Mouse (Mus musculus): ENCODE data around the gene Spaca4. TPM values are rescaled to one million over a fixed set of nuclear protein-coding genes. Genes with fewer than 3 reads are reported as not detected.
A peak's percentile ranks its signal among the peaks of the same experiment; 100 is the strongest.

The Spaca4 gene
- total and polyA plus RNA-seq, 2 experiments from 2014 or later, result not detected

DNA sequence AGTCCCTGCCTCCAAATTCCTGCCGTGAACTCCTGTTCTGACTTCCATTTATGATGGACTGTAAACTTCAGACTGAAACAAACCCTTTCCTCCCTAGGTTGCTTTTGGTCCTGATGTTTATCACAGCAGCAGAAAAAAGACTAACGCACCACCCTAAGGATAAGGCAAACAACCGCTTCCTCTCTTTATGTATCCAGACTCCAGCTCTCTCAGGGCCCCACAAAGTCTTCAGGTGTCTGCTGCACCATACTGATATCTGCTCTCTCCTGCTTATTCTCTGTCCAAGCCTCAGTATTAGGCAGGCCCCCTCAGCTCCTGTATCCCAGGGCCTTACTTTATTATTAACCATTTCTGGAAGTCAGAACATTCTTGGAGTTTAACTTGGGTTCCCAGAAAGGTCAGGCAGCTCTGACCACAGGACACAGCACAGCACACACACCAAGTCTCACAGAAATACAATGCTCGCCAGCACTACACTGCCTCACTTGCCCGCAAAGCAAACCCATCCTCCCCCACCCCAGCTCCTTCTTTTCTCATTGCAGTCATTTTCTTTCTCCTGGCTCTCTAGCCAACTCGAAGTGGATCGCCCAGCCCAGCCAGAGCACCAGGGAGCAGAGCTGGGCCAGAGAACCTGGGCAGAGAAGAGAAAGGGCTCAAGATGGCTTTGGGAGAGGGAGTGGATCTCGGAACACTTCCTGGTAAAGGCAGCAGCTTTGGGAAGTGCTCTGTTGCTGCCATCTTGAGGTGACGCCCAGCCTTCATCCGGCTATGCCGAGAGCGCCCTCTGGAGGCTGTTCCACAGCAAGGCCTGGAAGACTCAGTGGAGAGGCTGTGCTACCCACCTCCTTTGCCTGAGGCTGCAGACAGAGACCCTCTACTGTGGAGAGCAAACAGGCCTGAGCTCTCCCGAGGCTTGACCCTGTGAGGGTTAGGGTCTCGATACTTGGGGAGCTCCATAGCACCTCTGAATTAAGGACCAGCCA lies 43.2 kb downstream of the Spaca4 start:
- TF ChIP-seq CTCF (IDR thresholded peaks at IDR 0.05; ENCODE audit: low read depth), result peak; percentile 99
- peak; percentile 79 for ATAC-seq
- Histone ChIP-seq H3K9ac (replicated peaks; ENCODE audit: low read length) (0 out of 2 replicates have a peak overlapping the region, but pooled peaks have one; percentile 3), H3K27ac (peak overlapping the region; percentile 67), H3K9me3 (ENCODE audit: low read length) (no peaks in the 10 kb centered on the region), H3K4me3 (ENCODE audit: low read length) (no peak overlapping the region), H3K27me3 (ENCODE audit: insufficient read depth, low read length) (no peaks in the 10 kb centered on the region), H3K4me1 (ENCODE audit: insufficient read depth, low read length) (no peaks in the 10 kb centered on the region), H3K4me2 (ENCODE audit: low read depth, low read length) (0 out of 2 replicates have a peak overlapping the region, but pooled peaks have one; percentile 6), H3K36me3 (ENCODE audit: insufficient read depth, low read length) (no peaks in the 10 kb centered on the region)
- WGBS, result 29% methylated on average over 14 of the region's 14 CpGs
- DNase-seq (ENCODE audit: low spot score), result peak; percentile 95

DNA sequence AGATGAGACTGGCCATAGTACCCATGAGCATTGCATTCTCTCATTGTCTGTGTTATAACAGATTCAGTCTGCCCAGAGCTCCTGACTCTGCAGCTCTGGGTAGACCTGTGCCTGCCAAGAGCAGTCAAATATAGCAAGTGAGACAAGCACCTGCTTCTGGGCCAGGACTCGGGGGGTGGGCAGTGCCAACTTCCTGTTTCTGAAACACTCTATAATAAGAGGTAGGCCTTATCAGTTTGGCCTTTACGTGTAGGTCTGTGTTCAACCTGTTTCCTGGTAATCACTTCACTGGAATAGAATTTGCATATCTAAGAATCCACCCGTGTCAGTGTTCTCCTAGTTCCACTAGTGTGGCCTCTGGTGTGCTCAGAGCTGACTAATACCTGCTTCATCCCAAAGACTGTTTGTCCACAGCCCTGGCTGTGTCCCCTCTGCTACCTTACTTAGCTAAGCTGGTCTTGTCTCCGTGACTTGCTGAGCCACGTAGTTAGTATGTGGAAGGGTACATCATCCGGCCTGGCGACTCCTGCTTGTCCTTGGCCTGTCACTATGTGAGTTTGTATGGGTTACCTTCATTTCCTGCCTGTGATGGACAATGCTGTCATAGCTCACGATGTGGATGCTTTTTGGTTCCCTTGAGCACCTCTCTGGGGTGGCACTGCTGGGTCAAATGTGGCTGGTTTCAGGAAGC lies 44.4 kb downstream of the Spaca4 start:
- DNase-seq (ENCODE audit: low spot score), result no peak
- Histone ChIP-seq H3K36me3 (ENCODE audit: insufficient read depth, low read length) (no peaks in the 10 kb centered on the region), H3K9ac (replicated peaks; ENCODE audit: low read length) (no peak overlapping the region), H3K4me1 (ENCODE audit: insufficient read depth, low read length) (no peaks in the 10 kb centered on the region), H3K27me3 (ENCODE audit: insufficient read depth, low read length) (no peaks in the 10 kb centered on the region), H3K9me3 (ENCODE audit: low read length) (no peaks in the 10 kb centered on the region), H3K27ac (no peak overlapping the region), H3K4me3 (ENCODE audit: low read length) (no peak overlapping the region), H3K4me2 (ENCODE audit: low read depth, low read length) (no peak overlapping the region)
- 86% methylated on average over 8 of the region's 8 CpGs for WGBS
- TF ChIP-seq CTCF (IDR thresholded peaks at IDR 0.05; ENCODE audit: low read depth), result no peak
- ATAC-seq, result no peak

DNA sequence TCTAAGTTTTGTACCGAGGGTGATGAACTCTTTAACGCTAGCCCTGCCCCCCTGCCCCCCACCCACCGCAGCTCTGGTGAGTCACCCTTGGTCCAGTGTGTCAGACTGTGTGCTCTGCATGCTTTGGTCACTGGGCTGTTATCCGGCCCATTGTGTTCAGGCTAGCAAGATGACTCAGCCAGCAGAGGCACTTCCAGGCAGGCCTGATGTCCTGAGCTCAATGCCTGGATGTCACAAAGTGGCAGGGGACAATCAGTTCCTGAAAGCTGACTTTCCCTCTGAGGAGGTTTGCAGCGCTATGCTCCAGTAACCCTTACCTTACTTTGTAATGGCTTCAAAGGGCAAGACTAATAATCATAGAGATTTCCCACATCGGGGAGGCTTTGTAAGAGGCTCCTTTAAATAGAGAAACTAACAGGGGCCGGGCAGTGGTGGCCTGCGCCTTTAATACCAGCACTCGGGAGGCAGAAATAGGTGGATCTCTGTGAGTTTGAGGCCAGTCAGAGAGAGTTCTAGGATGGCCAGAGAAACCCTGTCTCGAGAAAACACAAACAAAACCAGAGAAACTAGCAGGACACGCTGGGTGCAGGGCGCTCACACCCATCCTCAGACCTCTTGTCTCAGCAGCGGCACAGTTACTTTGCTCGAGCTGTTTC lies 45.5 kb downstream of the Spaca4 start:
- no peak overlapping the region for H3K4me2 ChIP-seq (ENCODE audit: low read depth, low read length)
- no peaks in the 10 kb centered on the region for H3K36me3 ChIP-seq (ENCODE audit: insufficient read depth, low read length)
- no peak for TF ChIP-seq CTCF (IDR thresholded peaks at IDR 0.05; ENCODE audit: low read depth)
- H3K4me1 ChIP-seq (ENCODE audit: insufficient read depth, low read length), result no peaks in the 10 kb centered on the region
- no peak overlapping the region for H3K9ac ChIP-seq (replicated peaks; ENCODE audit: low read length)
- H3K4me3 ChIP-seq (ENCODE audit: low read length), result no peak overlapping the region
- DNase-seq (ENCODE audit: low spot score) (no peak), ATAC-seq (no peak)
- 64% methylated on average over 14 of the region's 14 CpGs for WGBS
- no peak overlapping the region for H3K27ac ChIP-seq
- no peaks in the 10 kb centered on the region for H3K9me3 ChIP-seq (ENCODE audit: low read length)
- H3K27me3 ChIP-seq (ENCODE audit: insufficient read depth, low read length), result no peaks in the 10 kb centered on the region

DNA sequence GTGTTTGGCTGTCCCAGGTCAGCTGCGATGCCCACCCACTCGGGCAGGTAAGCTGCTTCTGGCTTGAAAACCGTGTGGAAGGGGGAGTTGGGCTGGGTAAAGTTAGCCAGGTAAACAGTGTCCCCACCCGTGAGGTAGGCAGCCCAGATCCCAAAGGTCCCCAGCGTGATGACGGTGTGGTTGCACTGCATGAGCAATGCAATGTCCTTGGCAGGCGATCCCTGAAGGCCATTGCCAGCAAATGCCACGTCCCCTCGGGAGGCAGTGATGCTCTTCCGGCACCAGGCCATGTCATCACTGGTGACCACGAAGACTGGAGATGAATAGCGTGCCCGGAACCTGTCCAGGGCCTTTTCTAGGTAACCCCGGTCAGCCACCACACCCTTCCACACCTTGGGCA lies 47.1 kb downstream of the Spaca4 start:
- no peak overlapping the region for H3K4me3 ChIP-seq (ENCODE audit: low read length)
- no peak for TF ChIP-seq CTCF (IDR thresholded peaks at IDR 0.05; ENCODE audit: low read depth)
- H3K9ac ChIP-seq (replicated peaks; ENCODE audit: low read length), result no peak overlapping the region
- no peaks in the 10 kb centered on the region for H3K9me3 ChIP-seq (ENCODE audit: low read length)
- no peaks in the 10 kb centered on the region for H3K4me1 ChIP-seq (ENCODE audit: insufficient read depth, low read length)
- no peak overlapping the region for H3K27ac ChIP-seq
- no peak for DNase-seq (ENCODE audit: low spot score)
- H3K4me2 ChIP-seq (ENCODE audit: low read depth, low read length), result no peak overlapping the region
- no peak for ATAC-seq
- WGBS, result 91% methylated on average over 14 of the region's 14 CpGs
- no peaks in the 10 kb centered on the region for H3K36me3 ChIP-seq (ENCODE audit: insufficient read depth, low read length)
- H3K27me3 ChIP-seq (ENCODE audit: insufficient read depth, low read length), result no peaks in the 10 kb centered on the region

DNA sequence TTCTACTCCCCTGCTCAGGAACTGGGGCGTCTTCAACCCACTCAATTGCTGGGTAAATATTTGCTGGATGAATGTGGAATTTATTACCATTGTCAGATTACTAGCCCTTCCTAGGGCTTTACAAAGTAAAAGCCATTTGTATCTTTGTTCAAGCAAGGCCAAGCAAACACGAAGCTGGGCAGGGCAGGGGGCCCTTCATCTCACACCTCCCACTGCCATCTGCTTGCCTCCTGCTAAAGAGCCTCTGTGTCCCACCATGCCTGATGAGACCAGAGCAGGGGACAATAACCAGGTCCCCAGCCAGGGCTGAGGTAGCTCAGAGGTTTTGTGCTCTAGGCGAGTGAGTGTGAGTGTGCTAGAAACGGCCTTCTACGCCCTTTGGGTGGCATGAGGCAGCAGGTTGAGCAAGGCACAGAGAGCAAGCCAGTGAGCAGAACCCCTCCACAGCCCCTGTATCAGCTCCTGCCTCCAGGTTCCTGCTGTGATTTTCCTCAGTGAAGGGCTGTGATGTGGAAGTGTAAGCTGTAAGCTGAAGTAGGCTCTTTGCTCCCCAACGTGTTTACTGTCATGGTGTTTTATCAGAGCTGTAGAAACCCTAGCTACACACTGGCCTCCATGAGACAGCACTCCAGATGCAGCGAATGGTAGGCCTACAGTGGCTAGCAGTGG lies 47.9 kb downstream of the Spaca4 start:
- no peak for TF ChIP-seq CTCF (IDR thresholded peaks at IDR 0.05; ENCODE audit: low read depth)
- WGBS, result 76% methylated on average over 7 of the region's 7 CpGs
- ATAC-seq, result no peak
- H3K27me3 ChIP-seq (ENCODE audit: insufficient read depth, low read length), result no peaks in the 10 kb centered on the region
- no peak overlapping the region for H3K4me2 ChIP-seq (ENCODE audit: low read depth, low read length)
- H3K4me3 ChIP-seq (ENCODE audit: low read length), result no peak overlapping the region
- H3K36me3 ChIP-seq (ENCODE audit: insufficient read depth, low read length), result no peaks in the 10 kb centered on the region
- DNase-seq (ENCODE audit: low spot score), result no peak
- H3K4me1 ChIP-seq (ENCODE audit: insufficient read depth, low read length), result no peaks in the 10 kb centered on the region
- no peak overlapping the region for H3K9ac ChIP-seq (replicated peaks; ENCODE audit: low read length)
- H3K27ac ChIP-seq, result no peak overlapping the region
- H3K9me3 ChIP-seq (ENCODE audit: low read length), result no peaks in the 10 kb centered on the region

Other genes starting within 250 kb of the Spaca4 start
Only the 30 nearest of the 32 such genes appear.
- gene Dhdh, start 237.0 kb downstream of the Spaca4 start, total RNA-seq (2014; rRNA removed), result 4.3 and 4.7 TPM in 2 replicates
- gene Dhdh, start 237.0 kb downstream of the Spaca4 start, polyA plus RNA-seq (2015; fragmentation: Nextera tagmentation; extraction: Ambion mirVana), result 5.9 and 6.2 TPM in 2 replicates
- gene Nucb1, start 215.4 kb downstream of the Spaca4 start, total RNA-seq (2014; rRNA removed), result 91.6 and 93.7 TPM in 2 replicates
- gene Nucb1, start 215.4 kb downstream of the Spaca4 start, polyA plus RNA-seq (2015; fragmentation: Nextera tagmentation; extraction: Ambion mirVana), result 133 and 144 TPM in 2 replicates
- 19.2 and 19.8 TPM in 2 replicates for gene Ppp1r15a, start 199.5 kb downstream of the Spaca4 start, total RNA-seq (2014; rRNA removed)
- gene Ppp1r15a, start 199.5 kb downstream of the Spaca4 start, polyA plus RNA-seq (2015; fragmentation: Nextera tagmentation; extraction: Ambion mirVana), result 21.6 and 25.4 TPM in 2 replicates
- gene Plekha4, start 199.5 kb downstream of the Spaca4 start, total RNA-seq (2014; rRNA removed), result 2.4 and 2.8 TPM in 2 replicates
- 2.1 and 2.2 TPM in 2 replicates for gene Plekha4, start 199.5 kb downstream of the Spaca4 start, polyA plus RNA-seq (2015; fragmentation: Nextera tagmentation; extraction: Ambion mirVana)
- gene Hsd17b14, start 170.9 kb downstream of the Spaca4 start, total RNA-seq (2014; rRNA removed), result 0.68 TPM in 1 of 2 replicates, not detected in the other
- 0.54 and 0.89 TPM in 2 replicates for gene Hsd17b14, start 170.9 kb downstream of the Spaca4 start, polyA plus RNA-seq (2015; fragmentation: Nextera tagmentation; extraction: Ambion mirVana)
- gene Bcat2, start 155.7 kb downstream of the Spaca4 start, total RNA-seq (2014; rRNA removed), result 11.1 and 17.8 TPM in 2 replicates
- 19.0 and 19.6 TPM in 2 replicates for gene Bcat2, start 155.7 kb downstream of the Spaca4 start, polyA plus RNA-seq (2015; fragmentation: Nextera tagmentation; extraction: Ambion mirVana)
- gene Fgf21, start 110.3 kb downstream of the Spaca4 start, total RNA-seq (2014; rRNA removed), result not detected in 2 replicates
- gene Fgf21, start 110.3 kb downstream of the Spaca4 start, polyA plus RNA-seq (2015; fragmentation: Nextera tagmentation; extraction: Ambion mirVana), result not detected in 2 replicates
- gene Fut1, start 108.5 kb downstream of the Spaca4 start, total RNA-seq (2014; rRNA removed), result 0.18 TPM in 1 of 2 replicates, not detected in the other
- gene Fut1, start 108.5 kb downstream of the Spaca4 start, polyA plus RNA-seq (2015; fragmentation: Nextera tagmentation; extraction: Ambion mirVana), result not detected in 2 replicates
- gene Izumo1, start 104.0 kb downstream of the Spaca4 start, total RNA-seq (2014; rRNA removed), result 0.10 and 0.54 TPM in 2 replicates
- gene Izumo1, start 104.0 kb downstream of the Spaca4 start, polyA plus RNA-seq (2015; fragmentation: Nextera tagmentation; extraction: Ambion mirVana), result 0.10 TPM in 1 of 2 replicates, not detected in the other
- 36.4 and 39.8 TPM in 2 replicates for gene Rasip1, start 98.3 kb downstream of the Spaca4 start, total RNA-seq (2014; rRNA removed)
- 18.7 TPM in 2 replicates for gene Rasip1, start 98.3 kb downstream of the Spaca4 start, polyA plus RNA-seq (2015; fragmentation: Nextera tagmentation; extraction: Ambion mirVana)
- gene Mamstr, start 85.8 kb downstream of the Spaca4 start, total RNA-seq (2014; rRNA removed), result 3.3 and 3.6 TPM in 2 replicates
- gene Mamstr, start 85.8 kb downstream of the Spaca4 start, polyA plus RNA-seq (2015; fragmentation: Nextera tagmentation; extraction: Ambion mirVana), result 2.9 and 3.9 TPM in 2 replicates
- 0.32 TPM in 1 of 2 replicates, not detected in the other for gene Fut2, start 59.4 kb downstream of the Spaca4 start, total RNA-seq (2014; rRNA removed)
- gene Fut2, start 59.4 kb downstream of the Spaca4 start, polyA plus RNA-seq (2015; fragmentation: Nextera tagmentation; extraction: Ambion mirVana), result 0.15 and 0.67 TPM in 2 replicates
- gene Ntn5, start 41.8 kb downstream of the Spaca4 start, total RNA-seq (2014; rRNA removed), result 0.94 TPM in 1 of 2 replicates, not detected in the other
- gene Ntn5, start 41.8 kb downstream of the Spaca4 start, polyA plus RNA-seq (2015; fragmentation: Nextera tagmentation; extraction: Ambion mirVana), result 0.68 and 0.80 TPM in 2 replicates
- gene Sec1, start 31.4 kb downstream of the Spaca4 start, total RNA-seq (2014; rRNA removed), result 0.68 and 0.79 TPM in 2 replicates
- gene Sec1, start 31.4 kb downstream of the Spaca4 start, polyA plus RNA-seq (2015; fragmentation: Nextera tagmentation; extraction: Ambion mirVana), result 0.35 and 0.48 TPM in 2 replicates
- gene Car11, start 26.0 kb downstream of the Spaca4 start, total RNA-seq (2014; rRNA removed), result 89.4 and 91.0 TPM in 2 replicates
- gene Car11, start 26.0 kb downstream of the Spaca4 start, polyA plus RNA-seq (2015; fragmentation: Nextera tagmentation; extraction: Ambion mirVana), result 76.9 and 78.2 TPM in 2 replicates
- gene Dbp, start 20.7 kb downstream of the Spaca4 start, total RNA-seq (2014; rRNA removed), result 4.2 and 12.2 TPM in 2 replicates
- gene Dbp, start 20.7 kb downstream of the Spaca4 start, polyA plus RNA-seq (2015; fragmentation: Nextera tagmentation; extraction: Ambion mirVana), result 4.6 and 5.3 TPM in 2 replicates
- gene Rpl18, start 10.4 kb downstream of the Spaca4 start, total RNA-seq (2014; rRNA removed), result 999 and 1,175 TPM in 2 replicates
- gene Rpl18, start 10.4 kb downstream of the Spaca4 start, polyA plus RNA-seq (2015; fragmentation: Nextera tagmentation; extraction: Ambion mirVana), result 519 and 535 TPM in 2 replicates
- 27.4 and 31.6 TPM in 2 replicates for gene Sphk2, start 7.8 kb downstream of the Spaca4 start, total RNA-seq (2014; rRNA removed)
- 17.8 and 18.5 TPM in 2 replicates for gene Sphk2, start 7.8 kb downstream of the Spaca4 start, polyA plus RNA-seq (2015; fragmentation: Nextera tagmentation; extraction: Ambion mirVana)
- 0.11 and 0.16 TPM in 2 replicates for gene Fam83e, start 4.6 kb downstream of the Spaca4 start, total RNA-seq (2014; rRNA removed)
- 0.09 and 0.25 TPM in 2 replicates for gene Fam83e, start 4.6 kb downstream of the Spaca4 start, polyA plus RNA-seq (2015; fragmentation: Nextera tagmentation; extraction: Ambion mirVana)
- 125 and 133 TPM in 2 replicates for gene Lmtk3, start 57.9 kb upstream of the Spaca4 start, total RNA-seq (2014; rRNA removed)
- gene Lmtk3, start 57.9 kb upstream of the Spaca4 start, polyA plus RNA-seq (2015; fragmentation: Nextera tagmentation; extraction: Ambion mirVana), result 13.6 and 13.9 TPM in 2 replicates
- gene Sult2b1, start 58.9 kb upstream of the Spaca4 start, total RNA-seq (2014; rRNA removed), result 4.7 and 12.1 TPM in 2 replicates
- 5.7 and 7.4 TPM in 2 replicates for gene Sult2b1, start 58.9 kb upstream of the Spaca4 start, polyA plus RNA-seq (2015; fragmentation: Nextera tagmentation; extraction: Ambion mirVana)
- 176 and 221 TPM in 2 replicates for gene Cyth2, start 88.8 kb upstream of the Spaca4 start, total RNA-seq (2014; rRNA removed)
- 209 and 216 TPM in 2 replicates for gene Cyth2, start 88.8 kb upstream of the Spaca4 start, polyA plus RNA-seq (2015; fragmentation: Nextera tagmentation; extraction: Ambion mirVana)
- gene Kcnj14, start 99.0 kb upstream of the Spaca4 start, total RNA-seq (2014; rRNA removed), result 0.97 and 1.4 TPM in 2 replicates
- 0.89 and 1.2 TPM in 2 replicates for gene Kcnj14, start 99.0 kb upstream of the Spaca4 start, polyA plus RNA-seq (2015; fragmentation: Nextera tagmentation; extraction: Ambion mirVana)
- 29.1 and 34.6 TPM in 2 replicates for gene Grwd1, start 105.1 kb upstream of the Spaca4 start, total RNA-seq (2014; rRNA removed)
- 44.6 and 48.6 TPM in 2 replicates for gene Grwd1, start 105.1 kb upstream of the Spaca4 start, polyA plus RNA-seq (2015; fragmentation: Nextera tagmentation; extraction: Ambion mirVana)
- gene Kdelr1, start 147.0 kb upstream of the Spaca4 start, total RNA-seq (2014; rRNA removed), result 161 and 196 TPM in 2 replicates
- gene Kdelr1, start 147.0 kb upstream of the Spaca4 start, polyA plus RNA-seq (2015; fragmentation: Nextera tagmentation; extraction: Ambion mirVana), result 45.9 and 50.2 TPM in 2 replicates
- 37.8 and 44.9 TPM in 2 replicates for gene Grin2d, start 152.6 kb upstream of the Spaca4 start, total RNA-seq (2014; rRNA removed)
- gene Grin2d, start 152.6 kb upstream of the Spaca4 start, polyA plus RNA-seq (2015; fragmentation: Nextera tagmentation; extraction: Ambion mirVana), result 4.1 and 4.4 TPM in 2 replicates
- gene Syngr4, start 170.9 kb upstream of the Spaca4 start, total RNA-seq (2014; rRNA removed), result not detected in 2 replicates
- 0.19 and 0.51 TPM in 2 replicates for gene Syngr4, start 170.9 kb upstream of the Spaca4 start, polyA plus RNA-seq (2015; fragmentation: Nextera tagmentation; extraction: Ambion mirVana)
- 39.2 and 48.8 TPM in 2 replicates for gene Tmem143, start 171.1 kb upstream of the Spaca4 start, total RNA-seq (2014; rRNA removed)
- gene Tmem143, start 171.1 kb upstream of the Spaca4 start, polyA plus RNA-seq (2015; fragmentation: Nextera tagmentation; extraction: Ambion mirVana), result 4.6 and 6.8 TPM in 2 replicates
- 4.9 and 15.3 TPM in 2 replicates for gene Emp3, start 195.6 kb upstream of the Spaca4 start, total RNA-seq (2014; rRNA removed)
- 33.4 and 45.2 TPM in 2 replicates for gene Emp3, start 195.6 kb upstream of the Spaca4 start, polyA plus RNA-seq (2015; fragmentation: Nextera tagmentation; extraction: Ambion mirVana)
- gene Ccdc114, start 198.3 kb upstream of the Spaca4 start, total RNA-seq (2014; rRNA removed), result 6.8 and 7.5 TPM in 2 replicates
- 7.8 and 10.6 TPM in 2 replicates for gene Ccdc114, start 198.3 kb upstream of the Spaca4 start, polyA plus RNA-seq (2015; fragmentation: Nextera tagmentation; extraction: Ambion mirVana)